Mouse (Mus musculus) E14TG2a.4 (cell line): ENCODE results near the gene Nmu.

Source experiments
- CTCF ChIP-seq: conservative IDR thresholded peaks from 2 replicates; pipeline ENCODE4 v1.5.1; 2014; ENCODE audit warnings: low read length
- NANOG ChIP-seq: IDR thresholded peaks from 2 replicates; pipeline ENCODE4 v1.6.1; 2014; ENCODE audit warnings: borderline replicate concordance, low read length, mixed read lengths
- POU5F1 ChIP-seq: IDR thresholded peaks from 2 replicates; pipeline ENCODE4 v1.6.1; 2014; ENCODE audit warnings: low read length, borderline replicate concordance

- TF ChIP-seq CTCF (no peak), POU5F1 (no peak), NANOG (no peak)
Measured at GRCm38 (mm10) chr5:76302009-76302408, 61.6 kb downstream of the Nmu start.
